Mouse (Mus musculus): ENCODE results near the gene Gm14226.
"Not testable (repeated sequence)": the region's sequence is repeated elsewhere in the genome, so short reads cannot be mapped to it uniquely, and the experiment has no call there.

Gene Gm14226

GRCm38 (mm10) chr2:155050108-155050503, 32.0 kb downstream of the Gm14226 start:
- DNase-seq: peak in 1 of 2 experiments; percentile 40

- peak; percentile 94 to 97 for DNase-seq
Observed at GRCm38 (mm10) chr2:155050504-155051236, 32.6 kb downstream of the Gm14226 start.

GRCm38 (mm10) chr2:155051622-155052351, 33.7 kb downstream of the Gm14226 start:
- no peak for DNase-seq

GRCm38 (mm10) chr2:155052681-155053080, 34.6 kb downstream of the Gm14226 start:
- DNase-seq: no peak

- not testable (repeated sequence) for DNase-seq
Observed at GRCm38 (mm10) chr2:155053512-155053911, 35.4 kb downstream of the Gm14226 start.

- DNase-seq: no peak
Observed at GRCm38 (mm10) chr2:155054672-155055071, 36.6 kb downstream of the Gm14226 start.

- DNase-seq: no peak
Observed at GRCm38 (mm10) chr2:155056076-155056578, 38.1 kb downstream of the Gm14226 start.

- no peak for DNase-seq
Observed at GRCm38 (mm10) chr2:155057361-155057760, 39.3 kb downstream of the Gm14226 start.

- DNase-seq: no peak
Observed at GRCm38 (mm10) chr2:155071027-155071426, 53.0 kb downstream of the Gm14226 start.

GRCm38 (mm10) chr2:155072353-155073145, 54.5 kb downstream of the Gm14226 start:
- no peak for DNase-seq

GRCm38 (mm10) chr2:155073347-155073746, 55.3 kb downstream of the Gm14226 start:
- no peak for DNase-seq

- DNase-seq: peak; percentile 91 to 92
Observed at GRCm38 (mm10) chr2:155073978-155074765, 56.1 kb downstream of the Gm14226 start, which contains the start of gene Ahcy. Ahcy (minus strand) TSS chr2:155074497.

- DNase-seq: no peak
Observed at GRCm38 (mm10) chr2:155074766-155075330, 56.8 kb downstream of the Gm14226 start.

GRCm38 (mm10) chr2:155075649-155076048, 57.6 kb downstream of the Gm14226 start:
- DNase-seq: no peak

Data from lung, postnatal 4 days (tissue).